Mouse (Mus musculus): Measurements from ENCODE around the gene Gm4353. TPM values are rescaled to one million over a fixed set of nuclear protein-coding genes. Genes with fewer than 3 reads are reported as not detected.
"Not testable (repeated sequence)": the region's sequence is repeated elsewhere in the genome, so short reads cannot be mapped to it uniquely, and the experiment has no call there.

The Gm4353 gene
- polyA plus RNA-seq (2015; fragmentation: Nextera tagmentation; extraction: Ambion mirVana) = 1.0 and 1.2 TPM in 2 replicates

- H3K4me2 ChIP-seq; ATAC-seq (ENCODE audit: low FRiP score, low read depth); H3K9ac ChIP-seq; H3K27ac ChIP-seq (replicated peaks); H3K9me3 ChIP-seq; H3K36me3 ChIP-seq; H3K4me3 ChIP-seq; H3K4me1 ChIP-seq (replicated peaks); H3K27me3 ChIP-seq: not testable (repeated sequence)
- WGBS = 96% methylated on average over 11 of the region's 11 CpGs
Measured at GRCm38 (mm10) chr7:116084366-116084765, at the start of gene Gm4353. Gene Gm4353 (minus strand): TSS chr7:116084635.

- Histone ChIP-seq H3K27ac (replicated peaks) (peak overlapping the region; percentile 61; the same call in 1 of the 2 replicates), H3K36me3 (no peaks in the 10 kb centered on the region), H3K27me3 (no peaks in the 10 kb centered on the region), H3K4me2 (no peak overlapping the region), H3K9ac (no peak overlapping the region), H3K4me1 (replicated peaks) (peaks cover 6% of the 10 kb centered on the region), H3K9me3 (no peaks in the 10 kb centered on the region), H3K4me3 (no peak overlapping the region)
- WGBS = 2% methylated on average over 5 of the region's 5 CpGs
- 0 out of 2 replicates have a peak, but pooled peaks have one; percentile 43 for ATAC-seq (ENCODE audit: low FRiP score, low read depth)
Measured at GRCm38 (mm10) chr7:116132078-116132477, 47.6 kb upstream of the Gm4353 start.

- Histone ChIP-seq H3K4me3 (no peak overlapping the region), H3K9me3 (no peaks in the 10 kb centered on the region), H3K36me3 (no peaks in the 10 kb centered on the region), H3K27me3 (no peaks in the 10 kb centered on the region), H3K9ac (no peak overlapping the region), H3K4me2 (no peak overlapping the region), H3K27ac (replicated peaks) (peak overlapping the region; percentile 61), H3K4me1 (replicated peaks) (peaks cover 6% of the 10 kb centered on the region)
- 20% methylated on average over 4 of the region's 4 CpGs for WGBS
- no peak for ATAC-seq (ENCODE audit: low FRiP score, low read depth)
Measured at GRCm38 (mm10) chr7:116131390-116131789, 47.0 kb upstream of the Gm4353 start.

- peaks cover 6% of the 10 kb centered on the region for H3K4me1 ChIP-seq (replicated peaks)
- no peaks in the 10 kb centered on the region for H3K27me3 ChIP-seq
- H3K4me3 ChIP-seq = no peak overlapping the region
- no peak overlapping the region for H3K4me2 ChIP-seq
- H3K9ac ChIP-seq = no peak overlapping the region
- WGBS = 89% methylated on average over 10 of the region's 10 CpGs
- H3K9me3 ChIP-seq = no peaks in the 10 kb centered on the region
- no peak for ATAC-seq (ENCODE audit: low FRiP score, low read depth)
- no peaks in the 10 kb centered on the region for H3K36me3 ChIP-seq
- no peak overlapping the region for H3K27ac ChIP-seq (replicated peaks)
Measured at GRCm38 (mm10) chr7:116129374-116129773, 44.9 kb upstream of the Gm4353 start.

GRCm38 (mm10) chr7:116128286-116128685 is 43.9 kb upstream of the Gm4353 start:
- ATAC-seq (ENCODE audit: low FRiP score, low read depth) = no peak
- Histone ChIP-seq H3K9ac (no peak overlapping the region), H3K4me3 (no peak overlapping the region), H3K9me3 (no peaks in the 10 kb centered on the region), H3K27ac (replicated peaks) (no peak overlapping the region), H3K36me3 (no peaks in the 10 kb centered on the region), H3K4me1 (replicated peaks) (peaks cover 10% of the 10 kb centered on the region), H3K27me3 (no peaks in the 10 kb centered on the region), H3K4me2 (no peak overlapping the region)
- 96% methylated on average over 8 of the region's 8 CpGs for WGBS

- Histone ChIP-seq H3K27me3 (no peaks in the 10 kb centered on the region), H3K4me2 (no peak overlapping the region), H3K4me3 (no peak overlapping the region), H3K9me3 (no peaks in the 10 kb centered on the region), H3K9ac (no peak overlapping the region), H3K4me1 (replicated peaks) (peaks cover 13% of the 10 kb centered on the region), H3K36me3 (no peaks in the 10 kb centered on the region), H3K27ac (replicated peaks) (no peak overlapping the region)
- ATAC-seq (ENCODE audit: low FRiP score, low read depth) = no peak
- 95% methylated on average over 2 of the region's 2 CpGs for WGBS
Measured at GRCm38 (mm10) chr7:116127052-116127451, 42.6 kb upstream of the Gm4353 start.

GRCm38 (mm10) chr7:116125671-116126070 is 41.2 kb upstream of the Gm4353 start:
- Histone ChIP-seq H3K9ac (no peak overlapping the region), H3K4me1 (replicated peaks) (peaks cover 7% of the 10 kb centered on the region; the same call in 1 of the 2 replicates), H3K9me3 (no peaks in the 10 kb centered on the region), H3K27me3 (no peaks in the 10 kb centered on the region), H3K4me3 (no peak overlapping the region), H3K36me3 (no peaks in the 10 kb centered on the region), H3K4me2 (no peak overlapping the region), H3K27ac (replicated peaks) (no peak overlapping the region)
- WGBS = 58% methylated on average over 7 of the region's 7 CpGs
- no peak for ATAC-seq (ENCODE audit: low FRiP score, low read depth)

- ATAC-seq (ENCODE audit: low FRiP score, low read depth) = no peak
- no peaks in the 10 kb centered on the region for H3K36me3 ChIP-seq
- peaks cover 7% of the 10 kb centered on the region; the same call in 1 of the 2 replicates for H3K4me1 ChIP-seq (replicated peaks)
- no peak overlapping the region for H3K9ac ChIP-seq
- WGBS = 83% methylated on average over 12 of the region's 12 CpGs
- no peaks in the 10 kb centered on the region for H3K9me3 ChIP-seq
- no peak overlapping the region for H3K27ac ChIP-seq (replicated peaks)
- no peaks in the 10 kb centered on the region for H3K27me3 ChIP-seq
- no peak overlapping the region for H3K4me2 ChIP-seq
- H3K4me3 ChIP-seq = no peak overlapping the region
Measured at GRCm38 (mm10) chr7:116124057-116124456, 39.6 kb upstream of the Gm4353 start.

GRCm38 (mm10) chr7:116123597-116123985 is 39.2 kb upstream of the Gm4353 start:
- H3K27me3 ChIP-seq = no peaks in the 10 kb centered on the region
- H3K36me3 ChIP-seq = no peaks in the 10 kb centered on the region
- no peak overlapping the region for H3K4me2 ChIP-seq
- H3K9ac ChIP-seq = no peak overlapping the region
- no peak for ATAC-seq (ENCODE audit: low FRiP score, low read depth)
- no peak overlapping the region for H3K4me3 ChIP-seq
- H3K4me1 ChIP-seq (replicated peaks) = peaks cover 7% of the 10 kb centered on the region; the same call in 1 of the 2 replicates
- no peak overlapping the region for H3K27ac ChIP-seq (replicated peaks)
- WGBS = 85% methylated on average over 2 of the region's 2 CpGs
- H3K9me3 ChIP-seq = no peaks in the 10 kb centered on the region

- H3K4me1 ChIP-seq (replicated peaks) = peaks cover 7% of the 10 kb centered on the region; the same call in 1 of the 2 replicates
- WGBS = 32% methylated on average over 13 of the region's 13 CpGs
- no peaks in the 10 kb centered on the region for H3K36me3 ChIP-seq
- no peak overlapping the region for H3K27ac ChIP-seq (replicated peaks)
- no peak overlapping the region for H3K9ac ChIP-seq
- no peaks in the 10 kb centered on the region for H3K9me3 ChIP-seq
- H3K4me3 ChIP-seq = no peak overlapping the region
- no peak overlapping the region for H3K4me2 ChIP-seq
- peak; percentile 84 for ATAC-seq (ENCODE audit: low FRiP score, low read depth)
- no peaks in the 10 kb centered on the region for H3K27me3 ChIP-seq
Measured at GRCm38 (mm10) chr7:116122981-116123596, 38.7 kb upstream of the Gm4353 start.

GRCm38 (mm10) chr7:116121202-116121601 is 36.8 kb upstream of the Gm4353 start:
- no peak overlapping the region for H3K9ac ChIP-seq
- no peak overlapping the region for H3K4me3 ChIP-seq
- peaks cover 7% of the 10 kb centered on the region; the same call in 1 of the 2 replicates for H3K4me1 ChIP-seq (replicated peaks)
- ATAC-seq (ENCODE audit: low FRiP score, low read depth) = no peak
- no peaks in the 10 kb centered on the region for H3K9me3 ChIP-seq
- H3K27ac ChIP-seq (replicated peaks) = no peak overlapping the region
- no peaks in the 10 kb centered on the region for H3K27me3 ChIP-seq
- no peaks in the 10 kb centered on the region for H3K36me3 ChIP-seq
- no peak overlapping the region for H3K4me2 ChIP-seq
- 31% methylated on average over 11 of the region's 11 CpGs for WGBS

- Histone ChIP-seq H3K27me3 (no peaks in the 10 kb centered on the region), H3K4me1 (replicated peaks) (peaks cover 7% of the 10 kb centered on the region; the same call in 1 of the 2 replicates), H3K27ac (replicated peaks) (no peak overlapping the region), H3K36me3 (no peaks in the 10 kb centered on the region), H3K4me2 (no peak overlapping the region), H3K9ac (no peak overlapping the region), H3K4me3 (no peak overlapping the region), H3K9me3 (no peaks in the 10 kb centered on the region)
- no peak for ATAC-seq (ENCODE audit: low FRiP score, low read depth)
- WGBS = 73% methylated on average over 4 of the region's 4 CpGs
Measured at GRCm38 (mm10) chr7:116120737-116121136, 36.3 kb upstream of the Gm4353 start.
